Mouse (Mus musculus) liver, postnatal 0 days (tissue): Measurements from ENCODE around the gene Sash1. TPM values are rescaled to one million over a fixed set of nuclear protein-coding genes. Genes with fewer than 3 reads are reported as not detected.

ENCODE experiments used
- ATAC-seq: fragments of 200-750 bp; cut with Nextera tagmentation; 2 replicates; pipeline ENCODE4 v1.8.0; 2017; ENCODE audit warnings: mild to moderate bottlenecking, moderate library complexity
- DNase-seq: peaks from one replicate; pipeline ENCODE4 v3.0.0-alpha.2; 2016
- H3K27ac ChIP-seq: fragments of 300-500 bp; sonication (generic); 2 replicates; pipeline ENCODE4 v1.5.1; 2014; ENCODE audit warnings: antibody characterized with exemption, moderate library complexity, mild to moderate bottlenecking, low read depth
- H3K27me3 ChIP-seq: fragments of 300-500 bp; sonication (generic); 2 replicates; pipeline ENCODE4 v1.6.1; 2014; ENCODE audit warnings: low read length, control low read depth, mixed read lengths; ENCODE audit not compliant: insufficient read depth
- H3K36me3 ChIP-seq: fragments of 300-500 bp; sonication (generic); replicated peaks from 2 replicates; pipeline ENCODE4 v1.6.1; 2014; ENCODE audit warnings: mild to moderate bottlenecking, control low read depth, low read length, moderate library complexity, mixed read lengths; ENCODE audit not compliant: insufficient read depth
- H3K4me1 ChIP-seq: fragments of 300-500 bp; sonication (generic); 2 replicates; pipeline ENCODE4 v1.6.1; 2014; ENCODE audit warnings: antibody characterized with exemption, mild to moderate bottlenecking, control low read depth; ENCODE audit not compliant: insufficient read depth
- H3K4me2 ChIP-seq: fragments of 300-500 bp; sonication (generic); 2 replicates; pipeline ENCODE4 v1.6.1; 2014; ENCODE audit warnings: low read depth, mild to moderate bottlenecking, low read length, moderate library complexity, mixed read lengths
- H3K4me3 ChIP-seq: fragments of 300-500 bp; sonication (generic); 2 replicates; pipeline ENCODE4 v1.5.1; 2014; ENCODE audit warnings: low read depth, low read length
- H3K9ac ChIP-seq: fragments of 300-500 bp; sonication (generic); replicated peaks from 2 replicates; pipeline ENCODE4 v1.6.1; 2014; ENCODE audit warnings: mild to moderate bottlenecking, moderate library complexity
- H3K9me3 ChIP-seq: fragments of 300-500 bp; sonication (generic); 2 replicates; pipeline ENCODE4 v1.6.1; 2016; ENCODE audit warnings: mild to moderate bottlenecking, control low read depth, low read length, mixed read lengths
- CTCF ChIP-seq: sonication (generic); IDR thresholded peaks from 2 replicates; pipeline ENCODE4 v1.5.1; 2016; ENCODE audit warnings: antibody characterized with exemption, low read depth
- EP300 ChIP-seq: IDR thresholded peaks from 2 replicates; pipeline ENCODE4 v1.6.1; 2016; ENCODE audit warnings: antibody characterized with exemption, low read depth, mild to moderate bottlenecking
- WGBS: fragments of 180-500 bp; shearing (Covaris S2); extraction: QIAGEN DNeasy Blood & Tissue Kit; methylation state at CpG from one replicate; pipeline ENCODE4 v1.1.7; 2014; ENCODE audit not compliant: insufficient replicate concordance; 5-methylcytosine and 5-hydroxymethylcytosine counted together
- polyA plus RNA-seq: library from polyadenylated mRNA; unstranded; fragments of >200 nt; fragmentation: Nextera tagmentation; extraction: Ambion mirVana; gene quantifications from 2 replicates; pipeline ENCODE4 v1.2.1, GENCODE M21; 2015

Gene Sash1
- polyA plus RNA-seq, 1 experiment from 2014 or later, result 1.9 TPM

GRCm38 (mm10) chr10:8746082-8746696, 139.7 kb downstream of the Sash1 start:
- Histone ChIP-seq H3K9me3 (no peaks in the 10 kb centered on the region), H3K27me3 (no peaks in the 10 kb centered on the region), H3K27ac (no peak overlapping the region), H3K9ac (no peak overlapping the region), H3K4me3 (no peak overlapping the region), H3K4me2 (no peak overlapping the region), H3K4me1 (no peaks in the 10 kb centered on the region), H3K36me3 (peaks cover 19% of the 10 kb centered on the region)
- 77% methylated on average over 14 of the region's 14 CpGs for WGBS
- no peak for DNase-seq
- no peak for ATAC-seq
- TF ChIP-seq EP300 (no peak), CTCF (no peak)

- Histone ChIP-seq H3K36me3 (peaks cover 32% of the 10 kb centered on the region), H3K27me3 (no peaks in the 10 kb centered on the region), H3K4me2 (no peak overlapping the region), H3K9ac (no peak overlapping the region), H3K27ac (no peak overlapping the region), H3K9me3 (no peaks in the 10 kb centered on the region), H3K4me3 (no peak overlapping the region), H3K4me1 (no peaks in the 10 kb centered on the region)
- DNase-seq, result peak; percentile 68
- no peak for ATAC-seq
- no peak for TF ChIP-seq EP300
- peak; percentile 70 for TF ChIP-seq CTCF
- 50% methylated on average over 2 of the region's 2 CpGs for WGBS
These were observed 143.0 kb downstream of the Sash1 start for GRCm38 (mm10) chr10:8742872-8743271.

- H3K4me1 ChIP-seq, result no peaks in the 10 kb centered on the region
- no peak overlapping the region for H3K4me3 ChIP-seq
- no peak overlapping the region for H3K4me2 ChIP-seq
- no peaks in the 10 kb centered on the region for H3K27me3 ChIP-seq
- H3K9me3 ChIP-seq, result no peaks in the 10 kb centered on the region
- no peak for ATAC-seq
- no peak overlapping the region for H3K27ac ChIP-seq
- TF ChIP-seq CTCF (no peak), EP300 (no peak)
- no peak for DNase-seq
- no peak overlapping the region for H3K9ac ChIP-seq
- peaks cover 38% of the 10 kb centered on the region for H3K36me3 ChIP-seq
- 67% methylated on average over 9 of the region's 9 CpGs for WGBS
These were observed 144.4 kb downstream of the Sash1 start for GRCm38 (mm10) chr10:8741505-8741904.

GRCm38 (mm10) chr10:8740797-8741196, 145.1 kb downstream of the Sash1 start:
- no peak for DNase-seq
- H3K4me1 ChIP-seq, result no peaks in the 10 kb centered on the region
- no peaks in the 10 kb centered on the region for H3K9me3 ChIP-seq
- H3K9ac ChIP-seq, result no peak overlapping the region
- H3K4me3 ChIP-seq, result no peak overlapping the region
- H3K27ac ChIP-seq, result no peak overlapping the region
- 65% methylated on average over 5 of the region's 5 CpGs for WGBS
- peaks cover 38% of the 10 kb centered on the region for H3K36me3 ChIP-seq
- H3K27me3 ChIP-seq, result no peaks in the 10 kb centered on the region
- TF ChIP-seq EP300 (no peak), CTCF (no peak)
- peak; percentile 31; the same call in 1 of the 2 replicates for ATAC-seq
- H3K4me2 ChIP-seq, result no peak overlapping the region

GRCm38 (mm10) chr10:8729387-8730337, 156.2 kb downstream of the Sash1 start:
- Histone ChIP-seq H3K4me2 (no peak overlapping the region), H3K9me3 (no peaks in the 10 kb centered on the region), H3K27me3 (no peaks in the 10 kb centered on the region), H3K27ac (no peak overlapping the region), H3K36me3 (peaks cover 38% of the 10 kb centered on the region), H3K4me3 (no peak overlapping the region), H3K9ac (no peak overlapping the region), H3K4me1 (no peaks in the 10 kb centered on the region)
- no peak for TF ChIP-seq EP300
- no peak for TF ChIP-seq CTCF
- WGBS, result 90% methylated on average over 34 of the region's 34 CpGs
- ATAC-seq (no peak), DNase-seq (no peak)

- Histone ChIP-seq H3K4me3 (no peak overlapping the region), H3K9me3 (no peaks in the 10 kb centered on the region), H3K4me1 (no peaks in the 10 kb centered on the region), H3K27ac (no peak overlapping the region), H3K27me3 (no peaks in the 10 kb centered on the region; the same call in 1 of the 2 replicates), H3K4me2 (no peak overlapping the region), H3K9ac (no peak overlapping the region), H3K36me3 (peaks cover 5% of the 10 kb centered on the region; the same call in 1 of the 2 replicates)
- 72% methylated on average over 13 of the region's 13 CpGs for WGBS
- ATAC-seq (no peak), DNase-seq (no peak)
- TF ChIP-seq EP300 (no peak), CTCF (no peak)
These were observed 166.5 kb downstream of the Sash1 start for GRCm38 (mm10) chr10:8719345-8719744.
